Mouse (Mus musculus) cortical plate, adult 2 months (tissue): Measurements from ENCODE around the gene Foxp1. TPM values are rescaled to one million over a fixed set of nuclear protein-coding genes. Genes with fewer than 3 reads are reported as not detected.

Experiments
- H3K27ac ChIP-seq: fragments of 200-500 bp; 2 replicates; pipeline ENCODE4 v1.5.1; 2012; ENCODE audit warnings: low read length, control low read depth, inconsistent platforms; ENCODE audit not compliant: insufficient read depth
- H3K4me1 ChIP-seq: fragments of 200-500 bp; 2 replicates; pipeline ENCODE4 v1.6.1; 2011; ENCODE audit warnings: low read length; ENCODE audit not compliant: control insufficient read depth, insufficient read depth
- H3K4me3 ChIP-seq: fragments of 200-500 bp; 2 replicates; pipeline ENCODE4 v1.5.1; 2011; ENCODE audit warnings: mild to moderate bottlenecking, low read length, control low read depth; ENCODE audit not compliant: insufficient read depth
- CTCF ChIP-seq: fragments of 200-500 bp; IDR thresholded peaks from 2 replicates; pipeline ENCODE4 v1.5.1; 2011; ENCODE audit warnings: mild to moderate bottlenecking, control low read depth, low read length; ENCODE audit not compliant: insufficient read depth; ENCODE audit errors: extremely low read depth
- POLR2A ChIP-seq: fragments of 200-500 bp; IDR thresholded peaks from 2 replicates; pipeline ENCODE4 v1.6.1; 2011; ENCODE audit warnings: mild to moderate bottlenecking, low read length, control low read depth; ENCODE audit not compliant: insufficient read depth; ENCODE audit errors: extremely low read depth
- polyA plus RNA-seq: library from polyadenylated mRNA; depleted of rRNA; stranded (reverse); fragments of >200 nt; gene quantifications from 2 replicates; pipeline ENCODE4 v1.2.3, GENCODE M21; 2012

The Foxp1 gene
- polyA plus RNA-seq, 1 experiment, result 99.2 TPM

DNA sequence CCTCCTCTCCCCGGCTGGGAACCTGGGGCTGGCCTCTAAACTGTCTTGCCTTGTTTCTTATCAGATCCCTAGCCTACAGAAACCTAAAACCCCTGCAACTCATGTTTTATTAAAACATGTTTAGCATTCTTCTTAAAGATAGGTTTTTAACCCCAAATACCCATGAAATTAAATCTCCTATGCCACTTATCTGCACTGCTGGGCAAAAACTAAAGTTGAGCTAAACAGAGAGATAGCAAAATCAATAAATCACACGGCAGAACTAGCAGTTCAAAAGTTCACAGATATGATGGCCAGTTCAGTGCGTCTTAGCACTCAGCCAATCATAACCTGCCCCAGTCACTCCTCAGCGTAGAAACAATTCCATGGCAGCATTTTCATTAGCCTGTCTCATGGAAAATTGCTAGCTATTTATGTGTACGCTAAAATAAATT is 316.1 kb downstream of the Foxp1 start:
- no peak for TF ChIP-seq POLR2A
- Histone ChIP-seq H3K27ac (no peak overlapping the region), H3K4me1 (no peaks in the 10 kb centered on the region; the same call in 1 of the 2 replicates), H3K4me3 (no peak overlapping the region)

DNA sequence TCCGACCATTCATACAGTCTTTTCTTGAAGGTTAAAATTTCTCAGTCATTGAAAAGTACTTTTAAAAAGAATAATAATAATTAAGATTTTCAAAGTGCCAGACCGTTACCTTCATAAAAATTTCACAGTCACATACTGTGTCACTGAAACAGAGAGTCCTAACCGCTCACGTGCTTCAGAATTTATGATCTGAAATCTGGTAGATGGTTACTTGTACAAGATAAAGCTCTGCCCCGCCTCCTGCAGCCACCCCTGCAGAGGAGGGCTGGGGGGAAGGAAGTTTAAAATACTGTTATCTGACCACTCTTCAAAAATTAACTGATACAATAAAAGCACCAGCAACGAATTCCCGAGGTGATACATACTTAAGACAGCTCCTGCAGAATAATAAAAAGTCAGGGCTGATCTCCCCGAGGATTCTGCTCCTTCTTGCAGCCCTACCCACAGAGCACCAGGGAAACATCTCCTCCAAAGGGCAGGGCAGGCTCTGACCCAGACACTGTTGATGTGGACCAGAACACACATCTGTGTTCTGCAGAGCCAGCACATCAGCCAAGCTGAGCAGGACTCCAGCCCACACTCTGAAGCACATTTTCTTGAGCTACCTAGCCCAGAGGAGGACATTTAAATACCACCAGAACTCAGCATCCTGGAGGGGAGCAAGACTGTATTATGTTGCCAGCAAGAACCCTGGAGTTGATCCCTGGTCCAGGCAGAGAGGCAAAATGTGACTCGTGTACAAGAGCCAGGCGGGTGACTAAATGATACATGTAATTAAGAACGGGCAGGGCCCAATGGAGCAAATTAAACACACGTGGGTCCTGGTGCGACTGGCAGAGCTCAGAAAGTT is 316.7 kb downstream of the Foxp1 start:
- TF ChIP-seq POLR2A, result no peak
- TF ChIP-seq CTCF, result no peak
- no peak overlapping the region for H3K27ac ChIP-seq
- H3K4me3 ChIP-seq, result no peak overlapping the region
- H3K4me1 ChIP-seq, result peaks cover 2% of the 10 kb centered on the region; the same call in 1 of the 2 replicates

DNA sequence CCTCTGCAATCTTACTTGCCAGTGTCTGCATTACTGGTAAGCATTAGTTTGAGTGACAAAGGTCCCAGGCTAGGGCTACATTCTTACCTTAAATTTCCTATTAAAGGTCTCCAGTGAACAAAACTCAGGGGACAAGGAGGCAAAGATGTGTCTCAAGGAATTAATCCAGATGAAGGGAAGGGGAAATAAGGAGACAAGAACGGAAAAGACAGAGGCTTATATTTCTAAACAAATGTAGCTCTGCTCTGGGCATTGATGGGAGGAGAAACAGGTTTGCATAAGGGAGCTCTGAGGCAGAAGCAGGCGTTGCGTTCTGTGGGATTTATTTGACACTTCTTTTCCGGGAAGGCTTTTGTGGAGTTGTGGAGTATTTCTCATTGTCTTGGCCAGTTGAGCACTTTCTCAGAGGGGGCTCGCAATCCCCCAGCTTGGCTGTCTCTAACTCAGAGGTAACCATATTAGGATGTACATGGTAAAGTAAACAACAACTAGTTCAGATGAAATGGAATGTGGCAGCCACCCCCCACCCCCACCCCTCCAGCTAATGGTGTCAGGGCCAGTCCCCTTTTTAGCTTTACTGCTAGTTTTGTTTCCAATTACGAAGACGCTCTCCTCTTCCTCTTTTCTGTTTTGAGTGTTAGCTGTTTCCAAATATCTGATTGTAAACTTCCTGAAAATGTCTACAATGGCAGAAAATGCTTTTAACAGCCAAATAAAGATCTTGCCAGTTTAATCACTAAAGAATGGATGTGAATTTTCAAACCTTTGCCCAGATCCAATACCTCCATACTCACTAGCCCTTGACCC is 317.5 kb downstream of the Foxp1 start:
- H3K4me1 ChIP-seq, result peaks cover 2% of the 10 kb centered on the region; the same call in 1 of the 2 replicates
- H3K4me3 ChIP-seq, result no peak overlapping the region
- TF ChIP-seq CTCF (no peak), POLR2A (no peak)
- H3K27ac ChIP-seq, result no peak overlapping the region

DNA sequence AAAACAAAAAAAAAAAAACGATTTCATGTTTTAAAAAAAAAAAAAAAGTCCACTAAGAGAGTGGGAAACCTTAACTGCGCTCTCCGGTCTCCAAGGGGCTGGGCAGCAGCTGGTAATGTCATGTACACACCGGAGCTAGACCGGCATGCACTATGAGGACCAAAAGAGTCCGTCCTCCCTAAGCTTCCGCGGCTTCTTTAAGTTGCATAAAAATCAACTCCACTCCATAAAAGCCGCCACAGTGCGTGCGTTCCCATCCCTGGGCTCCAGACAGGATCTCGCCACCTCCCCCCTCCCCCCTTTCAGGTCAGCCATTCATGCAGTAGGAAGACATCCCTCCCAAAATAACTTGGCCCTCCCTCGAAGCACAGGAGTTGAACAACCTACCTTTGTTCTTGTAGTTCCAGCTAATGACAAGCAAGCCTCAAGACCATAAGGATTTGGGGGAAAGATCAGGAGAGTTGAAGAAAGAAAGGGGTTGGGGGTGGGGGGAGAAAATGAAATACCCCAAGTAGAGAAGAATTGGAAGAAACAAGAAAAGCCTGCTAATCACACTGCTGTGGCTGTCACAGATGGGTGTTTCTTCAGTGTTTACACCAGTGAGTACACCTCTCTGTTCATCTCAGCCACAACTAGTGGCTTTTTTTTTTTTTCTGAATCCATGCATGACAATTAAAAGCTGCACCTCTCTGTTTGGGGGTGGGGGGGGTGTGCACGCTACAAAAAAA is 318.3 kb downstream of the Foxp1 start:
- Histone ChIP-seq H3K4me3 (no peak overlapping the region), H3K27ac (no peak overlapping the region), H3K4me1 (peaks cover 2% of the 10 kb centered on the region; the same call in 1 of the 2 replicates)
- TF ChIP-seq CTCF (no peak), POLR2A (no peak)

DNA sequence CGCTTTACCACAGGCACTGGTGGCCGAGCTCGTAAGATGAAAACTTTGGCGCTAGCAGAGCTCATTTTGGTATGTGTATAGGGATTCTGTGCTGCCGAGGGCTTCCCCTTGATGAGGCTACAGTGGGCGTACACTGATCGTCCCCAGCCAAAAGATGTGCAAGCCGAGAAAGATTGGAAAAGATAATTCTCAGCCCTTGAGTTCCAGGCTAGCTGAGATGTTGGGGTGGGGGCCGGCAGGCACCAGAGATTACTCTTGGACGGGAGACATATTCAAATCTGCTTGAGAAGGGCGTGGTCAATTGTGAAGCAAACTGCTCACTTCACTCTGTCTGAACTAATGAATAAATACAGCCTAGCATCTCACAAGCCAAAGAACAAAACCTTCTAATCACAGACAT is 319.3 kb downstream of the Foxp1 start:
- Histone ChIP-seq H3K4me1 (peaks cover 4% of the 10 kb centered on the region; the same call in 1 of the 2 replicates), H3K27ac (no peak overlapping the region), H3K4me3 (no peak overlapping the region)
- TF ChIP-seq POLR2A, result no peak
- TF ChIP-seq CTCF, result no peak

DNA sequence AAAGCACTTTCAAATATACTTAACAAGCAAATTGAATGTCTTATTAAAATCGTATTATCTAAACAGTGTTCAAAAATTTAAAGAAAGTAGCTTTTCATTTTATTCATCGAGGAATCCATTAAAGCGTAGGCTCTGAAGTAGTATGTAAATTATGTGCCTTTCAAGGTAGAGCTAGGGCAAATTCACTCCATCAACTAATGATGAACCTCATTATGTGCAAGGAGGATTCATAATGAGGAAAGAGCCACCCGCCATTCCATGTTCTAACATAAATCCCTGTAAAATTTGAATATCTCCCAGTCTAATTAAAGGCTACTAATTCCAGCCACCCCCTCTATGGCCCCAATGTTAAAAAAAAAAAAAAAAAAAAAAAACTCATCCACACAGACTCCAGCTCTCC is 319.7 kb downstream of the Foxp1 start:
- no peak overlapping the region for H3K4me3 ChIP-seq
- peaks cover 4% of the 10 kb centered on the region; the same call in 1 of the 2 replicates for H3K4me1 ChIP-seq
- H3K27ac ChIP-seq, result no peak overlapping the region
- TF ChIP-seq CTCF (no peak), POLR2A (no peak)

DNA sequence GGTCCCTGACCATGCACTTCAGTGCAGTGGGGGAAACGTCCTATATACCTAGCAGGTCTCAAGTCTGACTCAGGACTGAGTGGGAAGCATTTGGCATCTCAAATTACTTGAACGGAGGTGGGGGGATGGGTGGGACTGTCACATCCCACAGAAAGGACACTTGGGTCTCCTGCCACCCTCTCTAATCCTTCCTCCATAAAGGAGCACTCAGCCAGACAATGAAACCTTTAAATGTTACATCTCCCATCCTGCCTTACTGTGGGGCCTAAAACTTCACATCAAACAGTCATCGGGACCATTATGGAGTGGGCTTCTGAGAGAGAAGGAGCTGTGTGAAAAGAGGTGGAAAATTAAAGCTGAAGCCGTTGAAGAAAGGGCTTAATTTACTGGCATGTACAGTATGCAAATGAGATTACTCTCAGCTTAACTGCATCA is 321.2 kb downstream of the Foxp1 start:
- Histone ChIP-seq H3K4me1 (peaks cover 4% of the 10 kb centered on the region; the same call in 1 of the 2 replicates), H3K4me3 (no peak overlapping the region), H3K27ac (no peak overlapping the region)
- no peak for TF ChIP-seq POLR2A
- no peak for TF ChIP-seq CTCF

DNA sequence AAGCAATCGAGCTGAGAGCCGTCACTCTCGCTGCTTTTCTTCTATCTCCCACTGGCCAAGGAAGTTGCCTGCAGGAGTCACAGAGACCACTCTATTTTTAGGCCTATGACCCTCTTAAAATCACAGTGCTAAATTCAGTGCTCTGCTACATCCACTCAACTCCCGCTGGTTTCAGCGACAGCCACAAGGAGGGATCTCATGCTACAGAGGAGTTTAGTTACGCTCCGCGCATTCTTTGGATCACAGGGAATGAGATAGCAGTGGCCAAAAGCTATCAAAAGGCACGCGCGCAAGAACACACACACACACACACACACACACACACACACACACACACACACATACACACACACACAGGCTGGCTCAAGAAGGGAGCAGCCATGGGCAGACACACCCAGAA is 321.9 kb downstream of the Foxp1 start:
- no peak overlapping the region for H3K27ac ChIP-seq
- H3K4me3 ChIP-seq, result no peak overlapping the region
- TF ChIP-seq POLR2A, result no peak
- H3K4me1 ChIP-seq, result peaks cover 4% of the 10 kb centered on the region; the same call in 1 of the 2 replicates

DNA sequence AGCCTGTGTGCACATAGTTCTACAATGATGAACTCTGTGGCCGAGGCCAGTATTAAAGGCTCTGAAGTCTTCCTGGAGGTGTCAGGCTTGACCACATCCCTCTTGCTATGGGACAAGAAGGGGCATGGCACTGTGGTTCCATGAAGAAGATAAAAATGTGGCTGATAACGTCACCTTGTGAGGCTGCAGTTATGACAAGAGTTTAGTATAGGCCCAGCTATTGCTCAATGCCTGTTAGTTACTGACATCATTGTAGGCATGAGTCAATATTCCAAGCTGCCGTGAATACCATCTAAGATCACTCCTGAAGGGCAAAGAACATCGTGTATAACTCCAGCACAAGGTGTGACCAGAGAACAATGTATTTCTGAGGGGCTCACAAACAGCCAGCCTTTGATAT is 323.2 kb downstream of the Foxp1 start:
- TF ChIP-seq POLR2A, result no peak
- no peak for TF ChIP-seq CTCF
- Histone ChIP-seq H3K4me3 (no peak overlapping the region), H3K27ac (no peak overlapping the region), H3K4me1 (peaks cover 4% of the 10 kb centered on the region; the same call in 1 of the 2 replicates)
